Mouse (Mus musculus): ENCODE measurements around the gene Tpd52l2. TPM values are rescaled to one million over a fixed set of nuclear protein-coding genes. Genes with fewer than 3 reads are reported as not detected.

The Tpd52l2 gene
- polyA plus RNA-seq, 1 experiment = 144 TPM

- Histone ChIP-seq H3K27me3 (ENCODE audit: control insufficient read depth, insufficient read depth, low read length, poor library complexity, severe bottlenecking) (no peaks in the 10 kb centered on the region), H3K4me1 (ENCODE audit: control insufficient read depth, insufficient read depth, low read length) (no peaks in the 10 kb centered on the region), H3K27ac (ENCODE audit: insufficient read depth, low read length) (no peak overlapping the region), H3K4me3 (ENCODE audit: low read depth, low read length) (no peak overlapping the region), H3K9me3 (replicated peaks; ENCODE audit: control insufficient read depth, insufficient read depth, low read length, poor library complexity, severe bottlenecking) (no peaks in the 10 kb centered on the region), H3K36me3 (ENCODE audit: control insufficient read depth, insufficient read depth, low read length, poor library complexity, severe bottlenecking) (no peaks in the 10 kb centered on the region), H3K9ac (ENCODE audit: low read depth, poor library complexity, severe bottlenecking) (no peak overlapping the region)
- TF ChIP-seq CTCF (IDR thresholded peaks at IDR 0.05; ENCODE audit: low read depth, low read length) = no peak
- TF ChIP-seq EP300 (IDR thresholded peaks at IDR 0.05; ENCODE audit: insufficient read depth, low read depth, low read length) = no peak
- no peak for TF ChIP-seq POLR2A (IDR thresholded peaks at IDR 0.05; ENCODE audit: insufficient read depth, low read length)
Measured at GRCm38 (mm10) chr2:181567338-181567737, 70.4 kb downstream of the Tpd52l2 start.

Other genes starting within 250 kb of the Tpd52l2 start
- gene Gmeb2, start 209.1 kb upstream of the Tpd52l2 start, polyA plus RNA-seq (2011; ENCODE audit: insufficient read depth, insufficient read length, low read depth, missing spikeins) = 16.4 and 16.7 TPM in 2 replicates
- gene Stmn3, start 182.6 kb upstream of the Tpd52l2 start, polyA plus RNA-seq (2011; ENCODE audit: insufficient read depth, insufficient read length, low read depth, missing spikeins) = 1.2 and 1.8 TPM in 2 replicates
- gene Rtel1, start 177.4 kb upstream of the Tpd52l2 start, polyA plus RNA-seq (2011; ENCODE audit: insufficient read depth, insufficient read length, low read depth, missing spikeins) = 49.0 and 54.2 TPM in 2 replicates
- gene Zgpat, start 132.2 kb upstream of the Tpd52l2 start, polyA plus RNA-seq (2011; ENCODE audit: insufficient read depth, insufficient read length, low read depth, missing spikeins) = 11.5 and 13.5 TPM in 2 replicates
- 29.1 and 35.4 TPM in 2 replicates for gene Arfrp1, start 131.7 kb upstream of the Tpd52l2 start, polyA plus RNA-seq (2011; ENCODE audit: insufficient read depth, insufficient read length, low read depth, missing spikeins)
- gene Lime1, start 117.1 kb upstream of the Tpd52l2 start, polyA plus RNA-seq (2011; ENCODE audit: insufficient read depth, insufficient read length, low read depth, missing spikeins) = 3.9 and 6.3 TPM in 2 replicates
- 4.3 and 5.4 TPM in 2 replicates for gene Zbtb46, start 37.7 kb upstream of the Tpd52l2 start, polyA plus RNA-seq (2011; ENCODE audit: insufficient read depth, insufficient read length, low read depth, missing spikeins)
- gene Abhd16b, start 3.9 kb upstream of the Tpd52l2 start, polyA plus RNA-seq (2011; ENCODE audit: insufficient read depth, insufficient read length, low read depth, missing spikeins) = not detected in 2 replicates
- 58.7 and 59.0 TPM in 2 replicates for gene Dnajc5, start 23.3 kb downstream of the Tpd52l2 start, polyA plus RNA-seq (2011; ENCODE audit: insufficient read depth, insufficient read length, low read depth, missing spikeins)
- gene Uckl1, start 87.8 kb downstream of the Tpd52l2 start, polyA plus RNA-seq (2011; ENCODE audit: insufficient read depth, insufficient read length, low read depth, missing spikeins) = 37.1 and 37.5 TPM in 2 replicates
- gene Prpf6, start 94.7 kb downstream of the Tpd52l2 start, polyA plus RNA-seq (2011; ENCODE audit: insufficient read depth, insufficient read length, low read depth, missing spikeins) = 80.1 and 80.4 TPM in 2 replicates
- gene Zfp512b, start 95.7 kb downstream of the Tpd52l2 start, polyA plus RNA-seq (2011; ENCODE audit: insufficient read depth, insufficient read length, low read depth, missing spikeins) = 14.6 and 14.7 TPM in 2 replicates
- 12.5 and 14.7 TPM in 2 replicates for gene Samd10, start 102.1 kb downstream of the Tpd52l2 start, polyA plus RNA-seq (2011; ENCODE audit: insufficient read depth, insufficient read length, low read depth, missing spikeins)
- 1.2 and 1.6 TPM in 2 replicates for gene Gm29797, start 159.9 kb downstream of the Tpd52l2 start, polyA plus RNA-seq (2011; ENCODE audit: insufficient read depth, insufficient read length, low read depth, missing spikeins)
- 0.49 and 0.68 TPM in 2 replicates for gene Sox18, start 174.5 kb downstream of the Tpd52l2 start, polyA plus RNA-seq (2011; ENCODE audit: insufficient read depth, insufficient read length, low read depth, missing spikeins)
- 13.0 and 15.3 TPM in 2 replicates for gene Tcea2, start 183.2 kb downstream of the Tpd52l2 start, polyA plus RNA-seq (2011; ENCODE audit: insufficient read depth, insufficient read length, low read depth, missing spikeins)
- gene Rgs19, start 196.8 kb downstream of the Tpd52l2 start, polyA plus RNA-seq (2011; ENCODE audit: insufficient read depth, insufficient read length, low read depth, missing spikeins) = 36.3 and 46.5 TPM in 2 replicates
- gene Lkaaear1, start 201.3 kb downstream of the Tpd52l2 start, polyA plus RNA-seq (2011; ENCODE audit: insufficient read depth, insufficient read length, low read depth, missing spikeins) = not detected in 2 replicates
- 0.78 and 1.2 TPM in 2 replicates for gene Oprl1, start 217.9 kb downstream of the Tpd52l2 start, polyA plus RNA-seq (2011; ENCODE audit: insufficient read depth, insufficient read length, low read depth, missing spikeins)

All from ES-Bruce4 (cell line).